Mouse (Mus musculus): ENCODE results near the gene Ppara. TPM values are rescaled to one million over a fixed set of nuclear protein-coding genes. Genes with fewer than 3 reads are reported as not detected.

The Ppara gene
- polyA plus RNA-seq, 1 experiment: 1.5 TPM

GRCm38 (mm10) chr15:85720366-85720841 lies 14.4 kb upstream of the Ppara start:
- DNase-seq (ENCODE audit: extremely low spot score in 1 of 2, low spot score in 1 of 2): no peak

GRCm38 (mm10) chr15:85724271-85725165 lies 10.3 kb upstream of the Ppara start:
- DNase-seq (ENCODE audit: extremely low spot score in 1 of 2, low spot score in 1 of 2): no peak

- no peak for DNase-seq (ENCODE audit: extremely low spot score in 1 of 2, low spot score in 1 of 2)
These were observed 6.6 kb upstream of the Ppara start for GRCm38 (mm10) chr15:85728224-85728623.

DNA sequence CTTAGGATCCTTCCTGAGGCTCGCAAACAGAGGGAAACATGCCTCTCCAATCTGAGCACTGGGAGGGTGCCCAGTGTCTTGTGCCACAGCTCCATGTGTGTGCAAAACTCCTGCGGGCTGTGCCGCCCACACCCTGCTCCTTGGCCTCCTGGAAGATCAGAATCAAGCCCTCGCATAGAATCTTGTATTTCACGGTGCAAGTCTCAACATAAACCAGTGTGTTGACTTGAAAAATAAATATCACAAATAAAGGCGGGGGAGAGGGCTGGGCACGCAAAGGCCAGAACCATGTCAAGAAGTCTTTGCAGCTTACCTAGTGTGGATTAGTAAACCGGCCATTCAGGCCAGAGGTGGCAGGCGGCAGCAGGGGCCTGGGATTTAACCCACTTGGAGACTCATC lies 5.5 kb upstream of the Ppara start:
- DNase-seq (ENCODE audit: extremely low spot score in 1 of 2, low spot score in 1 of 2): no peak

- DNase-seq (ENCODE audit: extremely low spot score in 1 of 2, low spot score in 1 of 2): no peak
These were observed 4.8 kb upstream of the Ppara start for GRCm38 (mm10) chr15:85730027-85730426.

- no peak for DNase-seq (ENCODE audit: extremely low spot score in 1 of 2, low spot score in 1 of 2)
These were observed 2.7 kb upstream of the Ppara start for GRCm38 (mm10) chr15:85731885-85732603.

GRCm38 (mm10) chr15:85732604-85732968 lies 2.2 kb upstream of the Ppara start:
- DNase-seq (ENCODE audit: extremely low spot score in 1 of 2, low spot score in 1 of 2): no peak

- DNase-seq (ENCODE audit: extremely low spot score in 1 of 2, low spot score in 1 of 2): no peak
These were observed 1.1 kb upstream of the Ppara start for GRCm38 (mm10) chr15:85733686-85734085.

DNA sequence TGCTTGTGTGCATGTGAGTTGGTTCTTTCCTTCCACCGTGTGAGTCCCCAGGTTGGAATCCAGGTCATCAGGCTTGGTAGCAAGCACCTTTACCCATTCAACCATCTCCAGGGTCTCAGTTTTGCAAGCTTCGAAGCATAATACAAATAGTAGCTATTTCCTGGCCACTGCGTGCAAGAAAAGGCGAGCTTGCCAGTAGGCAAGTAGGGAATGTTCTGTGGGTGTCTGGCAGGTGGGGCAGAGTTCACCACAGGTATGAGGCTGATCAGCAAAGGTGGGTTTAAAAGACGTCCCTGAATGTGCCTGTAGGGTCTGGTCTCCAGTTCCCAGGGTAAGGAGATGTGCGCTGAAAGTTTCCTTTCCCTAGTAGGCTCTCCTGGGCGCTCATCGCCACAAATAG lies 635 bp upstream of the Ppara start:
- DNase-seq (ENCODE audit: extremely low spot score in 1 of 2, low spot score in 1 of 2): no peak

- peak in 1 of 2 experiments; percentile 69 for DNase-seq (ENCODE audit: extremely low spot score in 1 of 2, low spot score in 1 of 2)
These were observed 466 bp downstream of the Ppara start for GRCm38 (mm10) chr15:85735063-85735835.

- DNase-seq (ENCODE audit: extremely low spot score in 1 of 2, low spot score in 1 of 2): no peak
These were observed 1.0 kb downstream of the Ppara start for GRCm38 (mm10) chr15:85735836-85736190.

- DNase-seq (ENCODE audit: extremely low spot score in 1 of 2, low spot score in 1 of 2): no peak
These were observed 1.7 kb downstream of the Ppara start for GRCm38 (mm10) chr15:85736506-85736905.

GRCm38 (mm10) chr15:85738416-85738815 lies 3.6 kb downstream of the Ppara start:
- DNase-seq (ENCODE audit: extremely low spot score in 1 of 2, low spot score in 1 of 2): no peak

GRCm38 (mm10) chr15:85738939-85739338 lies 4.2 kb downstream of the Ppara start:
- DNase-seq (ENCODE audit: extremely low spot score in 1 of 2, low spot score in 1 of 2): peak in 1 of 2 experiments; percentile 43

DNA sequence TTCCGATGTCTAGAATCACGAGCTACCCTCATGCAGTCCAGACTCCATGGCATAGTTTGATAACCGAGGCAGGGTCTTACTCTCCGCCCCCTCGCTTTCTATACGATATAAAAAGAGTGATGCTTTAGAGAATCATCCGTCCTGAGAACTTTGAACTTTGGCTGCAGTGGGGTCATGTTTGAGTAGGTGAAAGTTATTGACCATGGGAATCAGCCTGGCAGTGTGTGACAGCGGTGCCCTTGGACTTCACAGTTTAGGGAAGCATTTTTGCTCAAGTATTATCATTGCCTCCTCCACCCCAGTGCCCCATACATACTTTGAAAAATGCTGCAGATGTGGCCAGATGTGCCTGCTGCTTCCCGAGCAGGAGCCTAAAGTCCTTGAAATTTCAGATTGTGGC lies 7.8 kb downstream of the Ppara start:
- DNase-seq (ENCODE audit: extremely low spot score in 1 of 2, low spot score in 1 of 2): no peak

GRCm38 (mm10) chr15:85743946-85744345 lies 9.2 kb downstream of the Ppara start:
- DNase-seq (ENCODE audit: extremely low spot score in 1 of 2, low spot score in 1 of 2): no peak

GRCm38 (mm10) chr15:85746178-85746577 lies 11.4 kb downstream of the Ppara start:
- DNase-seq (ENCODE audit: extremely low spot score in 1 of 2, low spot score in 1 of 2): no peak

DNA sequence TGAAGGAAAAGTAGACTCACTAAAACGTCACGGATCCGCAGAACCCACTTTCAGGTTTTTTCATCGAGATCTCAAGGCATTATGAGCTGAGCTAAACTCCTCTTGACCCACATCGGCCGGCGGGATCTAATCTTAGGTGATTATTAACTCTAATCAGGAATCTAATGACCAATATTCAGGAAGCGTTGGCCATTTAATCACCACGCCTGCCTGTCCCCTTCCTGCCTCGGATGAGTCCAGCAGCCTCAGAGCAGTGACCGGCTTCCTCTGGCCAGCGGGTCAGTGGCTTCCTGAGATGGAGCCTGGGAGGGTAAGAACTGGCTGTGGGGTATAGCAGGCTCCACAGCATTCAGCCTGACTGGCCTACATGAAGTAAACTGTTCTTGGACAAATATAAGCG lies 11.9 kb downstream of the Ppara start:
- DNase-seq (ENCODE audit: extremely low spot score in 1 of 2, low spot score in 1 of 2): no peak

- DNase-seq (ENCODE audit: extremely low spot score in 1 of 2, low spot score in 1 of 2): no peak
These were observed 13.2 kb downstream of the Ppara start for GRCm38 (mm10) chr15:85747951-85748350.

GRCm38 (mm10) chr15:85748466-85748865 lies 13.7 kb downstream of the Ppara start:
- DNase-seq (ENCODE audit: extremely low spot score in 1 of 2, low spot score in 1 of 2): no peak

DNA sequence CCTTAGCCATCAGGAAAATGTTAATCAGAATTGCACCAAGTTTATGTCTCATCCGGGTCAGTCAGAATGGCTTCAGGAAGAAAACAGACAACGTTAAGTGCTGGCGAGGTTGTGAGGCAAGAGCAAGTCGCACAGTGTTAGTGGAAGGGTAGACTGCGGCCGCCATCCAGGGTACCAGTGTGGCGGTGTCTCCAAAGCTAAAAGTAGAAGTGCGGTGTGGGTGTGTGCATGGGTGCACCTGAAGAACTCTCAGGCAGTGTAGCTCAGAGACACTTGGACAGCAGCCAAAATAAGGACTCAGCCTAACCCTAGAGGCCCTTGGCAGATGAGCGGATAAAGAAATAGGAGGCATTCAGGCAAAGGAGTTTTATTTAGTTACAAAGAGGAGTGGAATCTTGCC lies 14.4 kb downstream of the Ppara start:
- DNase-seq (ENCODE audit: extremely low spot score in 1 of 2, low spot score in 1 of 2): no peak
